Mouse (Mus musculus) thymus, postnatal 36 days (tissue): Measurements from ENCODE around the gene Coil.

ENCODE experiments used
- DNase-seq, 2 experiments: peaks; one replicate each; pipeline ENCODE4 v3.0.0; 2022; ENCODE audit warnings: mixed read lengths in 2 of 2

Coil gene

DNA sequence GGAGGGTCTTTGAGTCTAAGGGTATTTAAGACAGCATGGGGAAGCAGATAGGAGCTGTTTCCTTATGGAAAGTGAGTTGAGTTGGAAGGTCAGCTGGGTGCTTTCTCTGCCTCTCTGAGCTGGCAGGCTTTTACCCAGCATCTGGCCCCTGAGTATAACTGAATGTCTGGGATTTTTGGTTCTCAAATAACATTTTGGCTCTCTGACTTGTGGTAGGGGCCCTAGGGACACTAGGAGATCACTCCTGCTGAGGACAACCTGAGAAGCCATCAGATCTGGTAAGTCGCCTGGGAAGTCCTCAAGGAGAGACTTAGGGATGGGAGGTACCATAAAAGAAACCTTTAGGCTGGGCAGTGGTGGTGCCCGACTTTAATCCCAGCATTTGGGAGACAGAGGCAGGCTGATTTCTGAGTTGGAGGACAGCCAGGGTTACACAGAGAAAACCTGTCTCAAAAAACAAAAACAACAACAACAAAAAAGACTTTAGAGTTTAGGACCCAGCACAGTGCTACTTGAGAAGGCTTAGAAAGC is at the start of gene Coil:
TSS of gene Coil (plus strand) at position 51 of the 531 bp plus-strand sequence.
- DNase-seq: no peak

DNA sequence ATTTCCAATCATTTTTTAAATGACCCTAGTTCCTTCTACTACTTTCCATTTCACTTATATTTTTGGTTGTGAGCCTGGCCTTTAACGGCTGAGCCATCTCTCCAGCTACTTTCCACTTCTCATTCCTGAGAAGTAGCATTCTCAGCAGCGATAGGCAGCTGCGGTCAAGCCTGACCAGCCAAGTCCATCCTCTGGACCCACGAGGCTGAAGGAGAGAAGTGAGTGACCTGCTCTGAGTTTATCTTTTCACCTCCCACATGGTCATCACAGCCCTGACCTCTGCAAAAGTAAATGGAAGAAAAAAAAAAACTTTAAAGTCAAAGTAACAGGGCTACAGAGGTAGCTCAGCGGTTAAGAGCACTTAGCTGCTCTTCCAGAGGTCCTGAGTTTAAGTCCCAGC is 43.5 kb upstream of the Coil start:
- no peak for DNase-seq

DNA sequence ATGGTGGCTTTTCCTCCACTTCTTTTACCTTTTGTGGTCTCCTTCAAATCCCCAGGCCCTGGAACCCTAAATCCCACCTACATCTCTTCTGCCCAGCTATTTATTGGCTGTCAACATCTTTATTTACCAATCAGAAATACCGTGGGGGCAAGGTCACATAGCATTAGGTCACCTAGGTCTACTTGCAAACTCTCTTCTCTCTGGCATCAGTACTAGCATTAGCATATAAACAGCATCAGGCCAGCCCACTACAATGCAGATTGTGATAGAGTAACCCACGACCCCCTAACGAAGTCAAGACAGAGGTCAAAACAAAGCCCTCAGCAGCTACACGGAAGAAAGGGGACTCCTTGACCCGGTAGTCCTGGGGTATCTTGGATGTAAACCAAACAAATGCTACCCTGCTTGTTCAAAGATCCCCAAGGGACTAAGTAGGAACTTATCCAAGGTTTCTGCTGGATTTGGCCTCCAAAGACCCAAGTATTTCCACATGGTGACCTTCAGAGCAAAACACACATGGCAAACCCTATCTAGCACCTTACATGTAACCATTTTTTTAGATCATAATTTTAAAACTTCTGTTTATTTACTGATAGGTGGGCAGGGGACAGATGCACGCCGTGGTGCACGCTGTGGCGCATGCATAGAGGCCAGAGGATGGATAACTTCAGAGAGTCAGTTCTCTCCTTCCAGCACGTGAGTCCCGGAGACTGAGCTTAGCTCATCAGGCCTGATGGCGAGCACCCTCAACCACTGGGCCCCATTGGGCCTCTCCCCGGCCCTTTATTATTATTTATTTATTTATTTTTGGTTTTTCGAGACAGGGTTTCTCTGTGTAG is 38.1 kb upstream of the Coil start:
- DNase-seq: no peak

GRCm38 (mm10) chr11:88933030-88933429 is 37.0 kb upstream of the Coil start:
- DNase-seq: no peak

GRCm38 (mm10) chr11:88934089-88935000 is 35.7 kb upstream of the Coil start:
- no peak for DNase-seq

DNA sequence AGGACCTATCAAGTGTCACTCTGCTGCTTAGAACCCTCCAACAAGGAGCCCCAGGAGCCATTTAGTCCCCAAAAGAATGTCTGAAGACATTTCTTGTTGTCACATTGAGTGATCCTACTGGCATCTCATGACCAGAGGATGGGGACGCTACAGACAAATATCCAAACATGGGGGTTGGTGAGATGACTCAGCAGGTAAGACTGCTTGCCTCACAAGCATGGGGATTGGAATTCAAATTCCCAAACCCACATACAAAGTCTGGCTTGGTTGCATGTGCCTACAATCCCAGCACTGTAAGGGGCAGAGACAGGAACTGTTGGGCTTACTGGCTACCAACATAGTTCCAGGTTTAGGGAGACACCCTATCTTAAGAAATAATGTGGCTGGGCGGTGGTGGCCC is 32.2 kb upstream of the Coil start:
- DNase-seq: no peak

- DNase-seq: no peak
Measured at GRCm38 (mm10) chr11:88938770-88939169, 31.3 kb upstream of the Coil start.

DNA sequence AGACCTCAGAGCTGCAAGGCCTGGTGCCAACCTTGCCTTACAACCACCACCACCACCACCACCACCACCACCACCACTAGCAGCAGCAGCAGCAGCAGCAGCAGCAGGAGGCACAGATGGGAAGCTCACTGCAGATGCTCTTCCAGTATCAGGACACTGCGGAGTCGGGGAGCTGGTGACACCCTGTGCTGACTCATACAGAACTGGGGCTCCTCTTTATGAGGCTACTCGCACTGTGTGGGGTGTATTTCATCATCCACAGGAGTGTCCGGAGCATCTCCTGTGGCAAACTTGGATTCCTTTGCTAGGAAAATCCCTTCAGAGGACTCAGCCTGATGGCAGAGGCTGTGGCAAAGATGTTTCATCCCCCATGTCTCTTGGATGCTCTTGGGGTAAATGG is 30.4 kb upstream of the Coil start:
- DNase-seq: no peak

DNA sequence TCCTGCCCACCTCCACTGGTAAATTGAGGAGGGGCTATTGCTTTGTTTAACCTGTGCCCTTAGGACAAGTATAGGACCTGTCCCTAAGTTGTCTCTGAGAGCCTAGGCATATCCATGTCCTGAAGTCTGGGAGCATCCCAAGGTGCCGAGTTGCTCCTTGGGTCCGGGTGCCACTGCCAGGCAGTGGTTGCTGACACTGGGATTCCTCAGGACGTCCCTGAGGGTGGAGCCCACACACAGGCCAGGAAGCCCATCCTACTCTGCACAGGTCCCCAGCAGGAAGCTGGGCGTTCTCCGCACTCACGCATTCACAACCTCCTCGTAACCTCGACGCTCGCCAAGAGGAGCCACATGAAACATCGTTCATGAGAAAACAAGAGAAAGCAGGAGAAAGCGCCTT is 28.6 kb upstream of the Coil start:
- no peak for DNase-seq

- no peak for DNase-seq
Measured at GRCm38 (mm10) chr11:88945971-88946585, 24.0 kb upstream of the Coil start.

GRCm38 (mm10) chr11:88948896-88949295 is 21.2 kb upstream of the Coil start:
- DNase-seq: no peak

- no peak for DNase-seq
Measured at GRCm38 (mm10) chr11:88949802-88950639, 20.0 kb upstream of the Coil start.

DNA sequence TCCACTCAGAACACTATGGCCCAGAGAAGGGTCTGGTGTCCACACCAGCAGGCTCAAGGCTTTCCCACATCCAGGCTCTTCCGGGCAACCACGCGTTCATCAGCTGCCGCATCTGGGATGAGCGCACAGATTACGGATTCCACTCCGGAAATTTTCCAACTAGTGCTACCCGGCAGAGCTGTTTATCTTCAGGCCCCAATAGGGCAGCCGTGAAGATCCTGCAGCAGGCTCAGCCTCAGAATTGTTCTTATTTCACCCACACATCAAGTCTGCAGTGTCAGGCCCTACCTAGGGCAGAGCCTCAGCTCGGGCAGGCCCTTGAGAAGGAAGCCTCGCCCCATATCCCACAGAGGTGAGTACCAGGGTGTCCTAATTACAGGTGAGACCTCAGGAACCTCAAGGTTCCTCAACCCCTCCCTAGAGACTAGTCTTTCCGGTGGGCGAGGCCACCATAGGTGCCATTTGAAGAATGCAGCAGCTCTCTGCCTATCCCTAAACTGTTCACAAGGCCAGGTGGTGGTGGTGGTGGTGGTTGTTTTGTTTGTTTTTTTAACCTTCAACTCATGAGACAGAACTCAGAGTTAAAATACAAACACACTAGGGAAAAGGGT is 19.3 kb upstream of the Coil start:
- DNase-seq: no peak

GRCm38 (mm10) chr11:88951576-88951975 is 18.5 kb upstream of the Coil start:
- no peak for DNase-seq

GRCm38 (mm10) chr11:88952117-88952516 is 17.9 kb upstream of the Coil start:
- DNase-seq: no peak

GRCm38 (mm10) chr11:88953582-88953981 is 16.5 kb upstream of the Coil start:
- no peak for DNase-seq

DNA sequence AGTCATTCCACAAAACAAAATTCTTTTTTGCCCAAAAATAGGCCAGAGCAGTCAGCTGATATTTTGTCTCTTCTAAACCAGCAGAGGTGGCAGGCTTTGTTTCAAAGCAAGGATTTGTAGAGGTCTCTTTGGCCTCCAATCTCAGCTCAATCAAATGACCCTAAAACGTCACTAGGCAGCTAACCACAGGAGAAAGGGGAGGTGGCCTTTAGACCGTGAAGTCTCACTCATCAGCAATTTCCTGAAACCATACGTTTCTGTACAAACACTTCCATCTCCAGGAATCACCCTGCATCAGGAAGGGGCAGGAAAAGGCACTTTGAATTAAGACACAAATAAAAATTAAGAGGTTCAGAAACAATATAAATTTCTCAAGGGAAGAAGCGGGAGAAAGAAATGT is 15.2 kb upstream of the Coil start:
- no peak for DNase-seq

DNA sequence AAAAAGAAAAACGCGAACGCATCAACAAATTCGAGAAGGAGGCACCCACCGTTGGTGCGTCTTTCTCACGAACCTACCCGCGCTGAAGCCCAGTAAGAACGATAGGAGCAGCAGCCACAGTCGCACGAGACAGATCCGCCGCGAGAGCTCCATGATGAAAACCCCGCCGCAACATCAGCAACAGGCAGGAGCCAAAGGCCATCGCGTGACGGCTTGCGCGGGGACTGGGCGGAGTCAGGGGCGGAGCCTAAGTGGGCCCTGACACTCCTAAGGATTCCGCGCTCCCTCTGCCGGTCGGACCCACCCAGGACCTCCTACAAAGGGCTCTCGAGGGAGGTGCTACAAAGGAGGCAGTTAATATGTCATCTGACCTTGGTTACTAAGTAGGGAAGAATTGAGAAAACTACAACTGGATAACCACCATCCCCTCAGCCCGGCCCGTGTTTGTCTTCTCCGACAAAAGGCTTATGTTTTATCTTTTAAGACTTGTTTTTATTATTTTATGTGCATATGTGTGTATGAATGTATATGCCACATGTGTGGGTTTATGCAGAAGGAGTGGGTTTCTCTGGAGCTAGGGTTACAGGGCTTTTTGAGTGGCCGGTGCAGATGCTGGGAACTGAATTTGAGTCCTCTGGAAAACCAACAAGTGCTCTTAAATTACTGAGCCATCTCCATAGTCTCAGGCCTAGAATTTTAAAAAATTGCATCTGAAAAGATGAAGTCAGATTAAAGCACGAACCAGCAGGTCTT is 14.7 kb upstream of the Coil start, which contains the start of gene Scpep1:
TSS of gene Scpep1 (minus strand) at position 249 of the 753 bp plus-strand sequence.
- peak; percentile 97 to 98 for DNase-seq

- no peak for DNase-seq
Measured at GRCm38 (mm10) chr11:88958851-88959250, 11.2 kb upstream of the Coil start.

DNA sequence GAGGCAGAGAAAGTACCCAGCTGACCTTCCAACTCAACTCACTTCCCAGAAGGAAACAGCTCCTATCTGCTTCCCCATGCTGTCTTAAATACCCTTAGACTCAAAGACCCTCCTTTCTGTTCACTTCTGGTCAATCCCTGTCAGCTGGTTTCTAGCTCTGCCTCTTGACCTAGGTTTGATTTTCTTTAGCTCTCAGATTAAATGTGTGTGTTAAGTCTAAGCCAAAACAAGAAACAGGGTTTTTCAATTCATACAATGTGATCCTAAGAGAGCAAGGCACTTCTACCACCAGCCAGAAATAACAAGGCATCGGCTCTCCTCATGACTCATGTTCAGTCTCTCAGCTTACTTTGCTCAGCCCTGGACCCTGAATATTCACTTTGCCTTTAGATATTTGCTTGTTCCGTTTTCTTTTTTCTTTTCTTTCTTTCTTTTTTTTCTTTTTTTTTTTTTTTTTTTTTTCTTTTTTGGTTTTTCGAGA is 3.1 kb upstream of the Coil start, which contains the start of gene Elobl:
TSS of gene Elobl (minus strand) at position 51 of the 481 bp plus-strand sequence.
- no peak for DNase-seq
